Mouse (Mus musculus) heart, postnatal 14 days (tissue): ENCODE data around the gene Pde4b. TPM values are rescaled to one million over a fixed set of nuclear protein-coding genes. Genes with fewer than 3 reads are reported as not detected.

Source experiments
- DNase-seq, 2 experiments: peaks; one replicate each; pipeline ENCODE4 v3.0.0; 2021 to 2022
- intact Hi-C: fragments of 180-260 bp; cut with DNase I; formaldehyde crosslinking; loops from one replicate; pipeline ENCODE4 v1.15.1; 2025
- total RNA-seq, 2 experiments: library from RNA; stranded (reverse); gene quantifications; 2 replicates each; pipeline ENCODE4 v1.2.3; 2021

Gene Pde4b
- total RNA-seq, 2 experiments from 2014 or later = 45.3 to 46.5 TPM

GRCm38 (mm10) chr4:102496269-102497177, 409.2 kb downstream of the Pde4b start:
- DNase-seq = peak in 1 of 2 experiments; percentile 28
- intact Hi-C loops = no loop called here

- intact Hi-C loops = no loop called here
- DNase-seq = no peak
These were observed 409.9 kb downstream of the Pde4b start for GRCm38 (mm10) chr4:102497221-102497620.

GRCm38 (mm10) chr4:102498169-102498919, 411.0 kb downstream of the Pde4b start:
- DNase-seq = no peak
- intact Hi-C loops = no loop called here

- DNase-seq = no peak
- intact Hi-C loops = no loop called here
These were observed 411.6 kb downstream of the Pde4b start for GRCm38 (mm10) chr4:102498920-102499316.

GRCm38 (mm10) chr4:102505714-102506113, 418.4 kb downstream of the Pde4b start:
- intact Hi-C loops = no loop called here
- DNase-seq = peak; percentile 38 to 40

- intact Hi-C loops = no loop called here
These were observed 419.3 kb downstream of the Pde4b start for GRCm38 (mm10) chr4:102506376-102507280.

GRCm38 (mm10) chr4:102507344-102507743, 420.0 kb downstream of the Pde4b start:
- intact Hi-C loops = no loop called here
- DNase-seq = no peak

More at GRCm38 (mm10) chr4:102506376-102507280, 419.3 kb downstream of the Pde4b start:
- no peak for DNase-seq

GRCm38 (mm10) chr4:102507753-102508152, 420.4 kb downstream of the Pde4b start:
- intact Hi-C loops = no loop called here

GRCm38 (mm10) chr4:102510061-102510460, 422.7 kb downstream of the Pde4b start:
- DNase-seq = no peak
- intact Hi-C loops = loop anchor here (2.0 kb wide), 1 partner anchor 23 kb away; no protein-coding TSS in a partner anchor

More at GRCm38 (mm10) chr4:102507753-102508152, 420.4 kb downstream of the Pde4b start:
- no peak for DNase-seq

- peak; percentile 83 to 87 for DNase-seq
- intact Hi-C loops = loop anchor here (1.0 to 2.0 kb wide), 2 partner anchors 22 to 59 kb away; no protein-coding TSS in a partner anchor
These were observed 423.6 kb downstream of the Pde4b start for GRCm38 (mm10) chr4:102510939-102511391.

- peak; percentile 42 to 56 for DNase-seq
- intact Hi-C loops = loop anchor here (1.0 to 2.0 kb wide), 2 partner anchors 21 to 59 kb away; no protein-coding TSS in a partner anchor
These were observed 424.2 kb downstream of the Pde4b start for GRCm38 (mm10) chr4:102511511-102511910.

GRCm38 (mm10) chr4:102512940-102513339, 425.6 kb downstream of the Pde4b start:
- intact Hi-C loops = no loop called here

GRCm38 (mm10) chr4:102513514-102513913, 426.2 kb downstream of the Pde4b start:
- intact Hi-C loops = no loop called here
- DNase-seq = no peak

More at GRCm38 (mm10) chr4:102512940-102513339, 425.6 kb downstream of the Pde4b start:
- DNase-seq = no peak

- intact Hi-C loops = no loop called here
- no peak for DNase-seq
These were observed 427.9 kb downstream of the Pde4b start for GRCm38 (mm10) chr4:102514972-102515835.

GRCm38 (mm10) chr4:102516395-102516794, 429.1 kb downstream of the Pde4b start:
- intact Hi-C loops = no loop called here
- DNase-seq = no peak

- peak; percentile 51 to 62 for DNase-seq
- intact Hi-C loops = no loop called here
These were observed 429.8 kb downstream of the Pde4b start for GRCm38 (mm10) chr4:102516982-102517630.

GRCm38 (mm10) chr4:102517653-102518052, 430.3 kb downstream of the Pde4b start:
- intact Hi-C loops = no loop called here
- DNase-seq = no peak

- intact Hi-C loops = no loop called here
- DNase-seq = no peak
These were observed 431.0 kb downstream of the Pde4b start for GRCm38 (mm10) chr4:102518341-102518740.
